Mouse (Mus musculus) skeletal muscle tissue, adult 2 months (tissue): ENCODE results near the gene Zfp507.

Experiments used
- DNase-seq: peaks from one replicate; pipeline ENCODE4 v3.0.0-alpha.2; 2012; ENCODE audit warnings: low read depth, low spot score

Gene Zfp507

DNA sequence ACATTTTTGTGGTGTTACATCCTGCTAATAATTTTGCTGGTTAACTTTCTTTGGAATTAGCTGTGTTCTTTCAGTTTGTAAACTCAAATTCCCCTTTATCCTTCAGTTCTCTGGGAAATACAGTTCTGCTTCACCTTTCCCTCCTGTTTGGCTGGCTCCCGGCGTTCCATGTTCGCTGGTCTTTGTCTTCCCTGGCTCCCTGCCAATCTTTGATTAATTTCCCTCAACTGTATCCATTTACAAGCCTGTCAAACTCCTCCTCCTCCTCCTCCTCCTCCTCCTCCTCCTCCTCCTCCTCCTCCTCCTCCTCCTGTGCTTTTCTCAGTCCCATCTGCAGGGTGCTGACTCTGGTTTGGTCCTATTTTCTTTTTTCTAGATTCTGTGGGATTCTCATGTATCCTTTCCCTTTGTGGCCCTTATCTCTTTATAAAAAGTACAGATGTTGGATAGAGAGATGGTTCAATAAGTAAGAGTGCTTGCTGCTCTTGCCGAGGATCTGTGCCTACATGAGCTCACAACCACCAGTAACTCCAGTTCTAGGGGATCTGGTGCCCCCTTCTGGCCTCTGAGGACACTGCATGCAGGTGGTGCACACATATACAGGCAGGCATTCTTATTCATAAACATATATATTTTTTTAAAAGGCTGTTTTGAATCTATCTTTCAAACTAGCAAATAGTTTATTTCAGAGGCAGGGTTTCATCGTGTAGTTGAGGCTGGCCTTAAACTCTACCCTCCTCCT, 62.1 kb downstream of the Zfp507 start:
- DNase-seq, result no peak

DNA sequence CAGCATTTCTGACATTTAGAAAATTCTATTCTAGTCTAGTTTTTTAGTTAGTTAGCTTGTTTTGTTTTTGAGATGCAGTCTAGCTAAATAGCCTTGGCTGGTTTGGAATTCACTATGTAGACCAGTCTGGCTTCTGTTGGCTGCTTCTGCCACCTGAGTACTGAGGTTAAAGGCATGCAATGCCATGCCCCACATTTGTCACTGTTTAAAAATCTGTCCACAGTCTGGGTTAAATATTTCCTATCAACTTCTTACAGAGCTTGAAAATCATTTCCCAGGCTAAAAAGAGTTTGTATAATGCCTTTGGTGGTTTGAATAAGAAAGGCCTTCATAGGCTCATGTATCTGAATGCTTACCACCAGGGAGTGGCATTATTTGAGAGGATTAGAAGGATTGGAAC, 63.9 kb downstream of the Zfp507 start:
- no peak for DNase-seq

DNA sequence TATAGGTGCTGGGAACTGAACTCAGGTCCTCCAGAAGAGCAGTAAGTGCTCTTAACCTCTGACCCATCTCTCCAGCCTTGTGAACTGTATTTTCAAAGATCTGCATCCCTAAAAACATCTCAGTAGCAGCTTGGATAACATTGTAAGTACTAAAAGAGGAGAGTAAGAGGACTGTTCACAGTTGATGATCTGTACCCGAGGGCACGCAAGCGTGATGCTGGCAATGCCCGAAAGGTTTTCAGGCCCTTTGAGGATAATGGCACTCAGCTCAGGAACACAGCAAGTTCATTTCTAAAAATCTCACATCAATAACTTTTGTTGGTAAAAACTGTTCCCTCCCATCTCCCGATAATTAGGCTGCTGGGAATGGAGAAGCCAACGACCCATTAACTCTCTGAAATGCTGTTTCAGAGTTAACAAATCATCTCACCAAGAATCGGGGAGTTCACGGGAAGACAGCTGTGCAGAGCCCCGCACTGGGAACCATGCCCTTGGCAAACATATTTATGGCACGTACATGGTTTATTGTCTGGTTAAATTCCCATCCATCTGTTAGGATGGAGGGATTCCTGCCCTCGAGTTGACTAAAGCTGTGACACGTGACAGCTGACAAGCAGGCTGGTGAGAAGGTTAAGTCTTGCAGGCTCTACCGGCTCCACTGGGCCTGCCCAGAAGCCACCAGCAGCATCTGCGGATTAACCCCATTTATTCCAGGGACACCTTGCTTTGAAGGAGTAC, 69.3 kb downstream of the Zfp507 start:
- no peak for DNase-seq

DNA sequence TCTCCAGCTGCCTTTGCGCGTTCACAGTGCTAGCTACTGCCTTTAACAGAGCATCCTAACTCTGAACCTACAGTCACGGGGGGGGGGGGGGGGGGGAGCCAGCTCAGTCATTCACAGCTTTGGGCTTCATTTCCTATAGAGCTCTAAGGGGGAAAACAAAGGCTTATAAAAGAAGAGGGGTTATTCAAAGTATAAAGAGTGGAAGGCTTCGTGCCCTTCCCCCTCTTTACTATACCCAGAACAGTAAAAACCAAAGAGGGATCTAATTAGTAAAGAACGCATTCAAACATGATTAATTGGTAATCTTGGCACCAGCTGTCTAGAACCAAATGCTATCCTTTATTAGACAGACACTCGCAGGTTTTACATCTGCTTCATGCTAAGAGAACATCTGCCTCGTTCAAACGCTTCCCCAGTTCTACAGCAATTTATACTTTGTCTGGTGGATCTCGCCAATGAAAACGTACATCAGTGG, 70.2 kb downstream of the Zfp507 start:
- DNase-seq, result no peak

DNA sequence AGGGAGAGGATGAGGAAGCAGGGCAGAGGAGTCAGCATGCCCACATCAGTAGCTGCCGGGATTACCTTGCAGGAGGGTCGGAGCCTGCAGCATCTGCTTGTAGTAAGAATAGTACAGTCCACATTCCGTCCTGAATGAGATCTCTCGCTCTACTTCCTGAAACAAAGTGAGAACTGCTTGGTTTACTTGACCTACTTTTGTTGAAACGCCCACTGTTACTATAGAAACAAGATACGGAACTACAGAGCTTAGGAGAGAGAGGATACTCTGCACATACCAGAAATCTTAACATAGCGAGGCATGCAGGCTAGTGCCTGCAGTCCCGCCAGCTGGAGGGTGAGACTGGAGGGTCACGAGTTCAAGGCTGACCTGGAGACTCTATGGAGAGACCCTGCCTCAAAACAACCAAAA, 73.2 kb downstream of the Zfp507 start:
- DNase-seq, result no peak

DNA sequence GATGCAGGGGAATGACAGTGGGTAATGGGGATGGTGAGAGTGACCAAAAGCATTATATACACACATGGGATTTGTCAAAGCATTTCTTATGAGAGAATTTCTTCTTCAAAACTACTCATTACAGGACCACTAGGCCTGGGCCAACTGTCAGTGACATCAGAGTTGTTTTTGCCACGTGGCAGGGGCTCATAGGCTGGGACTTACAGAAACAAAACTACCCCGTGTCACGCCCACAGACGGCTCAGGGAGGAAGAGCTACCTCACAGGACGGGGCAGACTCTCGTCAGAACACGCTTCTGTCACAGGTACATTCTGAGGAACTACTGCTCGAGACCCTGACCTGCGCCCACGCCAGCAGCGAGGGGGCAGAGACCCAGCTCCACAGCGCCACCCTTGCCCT, 74.4 kb downstream of the Zfp507 start:
- no peak for DNase-seq

DNA sequence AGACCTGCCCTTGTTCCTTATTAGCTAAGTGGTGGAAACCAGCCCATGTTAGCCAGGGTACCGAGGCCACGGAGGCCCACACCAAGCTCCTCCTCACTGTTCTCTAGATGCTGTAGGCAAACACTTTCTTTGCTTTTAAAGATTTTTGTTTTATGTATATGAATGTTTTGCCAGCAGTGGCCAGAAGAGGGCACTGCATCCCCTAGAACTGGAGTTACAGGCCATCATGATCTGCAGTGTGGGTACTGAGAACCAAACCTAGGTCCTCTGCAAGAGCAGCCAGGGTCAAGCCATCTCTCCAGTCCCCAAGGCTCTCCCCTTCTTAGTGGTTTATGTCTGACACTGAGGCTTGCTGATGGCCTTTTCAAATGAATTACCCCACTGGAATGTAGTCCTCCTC, 79.8 kb downstream of the Zfp507 start:
- no peak for DNase-seq
